Mouse (Mus musculus) natural killer cell, adult 2 months (primary cell): Measurements from ENCODE around the gene Faf1.

Experiments used
- DNase-seq, 2 experiments: peaks; one replicate each; pipeline ENCODE4 v3.0.0; 2022; ENCODE audit warnings: low spot score in 2 of 2

The Faf1 gene

GRCm38 (mm10) chr4:109676218-109677215 lies at the start of gene Faf1:
Gene Faf1, plus strand, starts transcription at chr4:109676588.
- peak; percentile 94 to 97 for DNase-seq

DNA sequence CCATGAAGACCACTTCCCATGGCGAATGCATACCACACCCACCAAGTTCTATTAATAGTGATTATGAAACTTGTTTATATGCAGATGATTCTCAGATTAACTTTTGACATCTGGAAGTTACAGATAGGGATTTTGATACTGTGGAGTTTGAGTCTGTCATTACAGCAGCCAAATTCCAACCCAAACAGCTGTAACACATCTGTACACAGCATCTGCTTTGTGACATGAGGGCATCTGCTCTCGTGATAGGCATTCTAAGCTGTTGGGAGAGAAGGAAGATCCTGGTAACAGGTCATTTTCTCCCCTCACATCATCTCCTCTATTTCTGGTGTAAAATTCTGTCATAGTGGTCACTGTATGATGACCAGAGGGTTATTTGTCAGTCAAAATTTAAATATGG lies 46.2 kb upstream of the Faf1 start:
- no peak for DNase-seq

GRCm38 (mm10) chr4:109631029-109631428 lies 45.4 kb upstream of the Faf1 start:
- DNase-seq: no peak

- DNase-seq: peak in 1 of 2 experiments; percentile 7
Observed at GRCm38 (mm10) chr4:109634971-109635370, 41.4 kb upstream of the Faf1 start.

DNA sequence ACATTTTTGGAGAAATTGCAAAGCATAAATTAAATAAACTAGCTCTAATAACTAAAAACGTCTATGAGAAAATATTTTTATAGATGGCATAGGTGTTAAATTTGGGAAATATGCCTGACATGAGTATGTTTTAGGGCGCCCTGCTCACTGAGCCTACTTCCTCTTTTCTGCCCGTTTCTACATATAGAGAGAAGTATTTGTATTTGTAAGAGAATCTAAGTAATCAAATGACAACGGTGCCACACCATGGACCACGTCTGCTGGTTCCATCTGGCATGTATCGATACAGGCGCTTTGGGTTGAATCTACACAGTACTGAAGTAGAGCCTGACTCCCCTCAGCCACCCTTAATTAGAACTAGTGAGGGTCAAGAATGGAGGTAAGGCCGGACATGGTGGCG lies 37.0 kb upstream of the Faf1 start:
- DNase-seq: no peak

DNA sequence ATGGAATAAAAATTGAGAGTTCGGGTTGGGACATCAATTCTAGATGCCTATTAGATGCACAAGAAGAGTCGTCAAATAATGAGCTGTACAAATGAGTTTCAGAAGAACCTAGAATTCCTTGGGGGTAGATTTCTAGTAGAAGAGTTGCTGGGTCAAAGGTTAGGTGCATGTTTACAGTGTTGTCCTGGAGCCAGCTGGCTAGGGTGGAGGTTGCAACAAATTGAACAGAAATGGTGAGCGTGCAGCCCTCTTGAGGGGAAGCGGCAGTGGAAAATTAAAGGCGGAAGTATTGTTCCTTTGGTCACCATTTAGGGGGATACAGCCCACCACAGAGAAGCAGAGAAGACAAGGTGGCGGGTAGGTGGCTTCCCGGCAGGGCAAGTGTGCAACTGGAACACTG lies 36.2 kb upstream of the Faf1 start:
- DNase-seq: no peak

- DNase-seq: no peak
Observed at GRCm38 (mm10) chr4:109641451-109641850, 34.9 kb upstream of the Faf1 start.

- DNase-seq: no peak
Observed at GRCm38 (mm10) chr4:109647281-109647680, 29.1 kb upstream of the Faf1 start.

DNA sequence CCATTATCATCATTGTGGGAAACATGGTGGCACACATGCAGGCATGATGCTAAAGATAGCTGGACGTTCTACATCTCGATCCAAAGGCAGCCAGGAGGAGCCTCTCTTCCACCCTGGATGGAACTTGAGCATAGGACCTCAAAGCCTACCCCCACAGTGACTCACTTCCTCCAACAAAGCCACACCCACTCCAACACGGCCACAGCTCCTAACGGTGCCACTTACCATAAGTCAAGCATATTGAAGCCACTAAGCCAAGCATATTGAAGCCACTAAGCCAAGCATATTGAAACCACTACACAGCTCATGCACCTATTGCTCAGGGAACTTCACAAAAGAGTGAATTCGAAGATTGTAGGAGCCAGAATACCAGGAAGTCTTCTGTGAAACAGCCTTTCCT lies 27.1 kb upstream of the Faf1 start:
- DNase-seq: no peak

DNA sequence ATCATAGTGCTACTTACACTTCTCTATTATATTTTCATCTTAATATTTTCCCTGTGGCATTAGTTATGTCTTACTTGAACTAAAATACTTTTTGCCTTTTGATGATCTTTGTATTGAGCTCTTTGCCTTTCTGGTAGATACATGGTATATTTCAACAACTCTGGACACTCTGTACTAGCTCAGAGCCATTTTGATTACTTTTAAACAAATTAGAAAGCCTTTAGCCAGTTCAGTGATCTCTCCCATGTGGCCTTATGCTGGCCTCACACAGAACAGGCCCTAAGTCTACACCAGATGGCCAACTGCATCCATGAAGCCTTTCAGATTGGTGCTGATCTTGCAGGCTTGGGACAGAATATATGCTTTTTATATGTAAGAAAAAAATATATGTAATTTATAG lies 23.1 kb upstream of the Faf1 start:
- DNase-seq: no peak

- no peak for DNase-seq
Observed at GRCm38 (mm10) chr4:109654701-109655100, 21.7 kb upstream of the Faf1 start.

- DNase-seq: no peak
Observed at GRCm38 (mm10) chr4:109655738-109656137, 20.6 kb upstream of the Faf1 start.

DNA sequence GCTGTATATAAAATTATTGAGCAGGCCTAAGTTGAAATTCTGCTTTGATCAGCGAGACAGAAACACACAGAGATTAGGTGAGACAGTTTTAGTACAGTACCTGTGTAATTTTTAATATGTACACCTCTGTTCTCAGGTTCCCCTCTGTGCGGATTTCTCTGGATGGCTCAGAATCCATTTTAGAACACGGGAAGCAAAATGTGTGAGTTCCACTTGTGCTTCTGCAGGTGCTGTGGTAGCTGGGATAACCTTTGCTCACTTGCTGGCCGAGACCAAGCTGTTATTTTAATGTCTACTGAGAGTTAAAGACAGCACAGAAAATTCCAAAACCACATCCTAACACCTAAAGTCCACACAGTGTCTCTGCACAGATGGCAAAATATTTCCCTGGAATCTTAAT lies 20.1 kb upstream of the Faf1 start:
- DNase-seq: no peak

DNA sequence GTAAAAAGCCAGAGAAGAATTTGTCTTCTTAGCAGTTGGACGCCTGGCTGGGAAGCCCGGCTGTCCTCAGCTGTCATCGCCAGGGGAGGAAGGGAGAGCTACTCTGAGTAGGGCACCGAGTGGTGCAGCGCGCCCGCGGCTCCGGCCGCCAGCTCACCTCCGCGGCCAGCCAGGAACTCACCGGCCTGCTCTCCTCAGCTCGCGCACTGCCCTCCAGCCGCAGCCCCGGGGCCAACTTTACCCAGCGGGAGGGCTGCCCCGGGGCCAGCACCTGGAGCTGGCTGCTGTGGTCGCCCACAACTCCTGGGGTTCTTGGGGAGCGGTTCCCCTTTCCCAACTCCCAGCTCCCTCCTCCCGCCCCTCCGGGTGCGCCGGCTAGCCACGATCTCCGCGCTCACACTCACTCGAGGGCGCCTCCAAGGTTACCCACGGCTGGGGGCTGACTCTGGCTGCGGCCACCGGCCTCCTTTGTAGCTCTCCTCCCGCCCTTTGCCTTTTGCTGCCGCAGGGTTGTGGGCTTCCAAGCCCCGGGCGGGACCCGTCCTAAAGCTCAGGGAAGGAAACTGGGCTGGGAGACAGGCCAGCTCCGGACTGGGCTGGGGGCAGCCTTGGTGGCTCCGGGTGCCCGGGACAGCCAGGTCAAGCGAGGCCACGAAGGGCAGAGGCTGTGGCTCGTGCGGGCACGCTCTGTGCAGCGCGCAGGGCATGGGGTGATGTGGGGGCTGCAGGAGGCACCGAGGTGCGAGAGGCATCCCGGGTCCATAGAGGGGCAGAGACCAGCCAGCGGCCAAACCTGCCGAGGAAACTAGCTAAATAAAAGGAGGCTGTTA lies 19.2 kb upstream of the Faf1 start:
- peak in 1 of 2 experiments; percentile 32 for DNase-seq

DNA sequence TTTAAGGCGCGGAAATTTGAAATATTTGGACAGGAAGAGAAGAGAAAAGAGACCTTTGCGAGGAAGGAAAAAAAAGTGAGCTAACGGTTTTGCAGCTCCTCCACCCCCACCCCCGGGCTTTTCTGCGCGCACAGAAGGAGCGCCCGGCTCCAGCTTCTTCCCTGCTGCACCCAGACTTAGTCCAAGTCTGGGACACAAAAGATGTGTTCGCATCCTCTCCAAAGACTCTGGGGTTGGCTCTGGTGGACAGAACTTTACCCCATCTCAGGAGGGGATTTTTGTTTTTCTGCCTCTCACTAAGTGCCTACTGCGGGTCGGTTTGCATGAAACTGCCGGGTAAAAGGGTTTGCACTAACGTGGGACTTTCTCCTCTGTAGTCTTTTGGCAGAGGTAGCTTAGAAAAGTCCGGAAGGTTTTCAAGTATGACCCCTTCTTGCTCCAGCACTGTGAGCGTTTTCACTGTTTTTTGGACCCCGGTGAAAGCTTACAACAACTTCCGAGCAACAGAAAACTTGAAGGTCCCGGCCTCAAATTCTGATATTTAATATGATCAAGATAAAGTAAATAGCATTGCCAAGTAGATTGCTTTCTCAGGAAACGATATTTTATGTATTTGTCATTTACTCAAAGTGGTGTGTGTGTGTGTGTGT lies 18.4 kb upstream of the Faf1 start:
- peak in 1 of 2 experiments; percentile 2 for DNase-seq

DNA sequence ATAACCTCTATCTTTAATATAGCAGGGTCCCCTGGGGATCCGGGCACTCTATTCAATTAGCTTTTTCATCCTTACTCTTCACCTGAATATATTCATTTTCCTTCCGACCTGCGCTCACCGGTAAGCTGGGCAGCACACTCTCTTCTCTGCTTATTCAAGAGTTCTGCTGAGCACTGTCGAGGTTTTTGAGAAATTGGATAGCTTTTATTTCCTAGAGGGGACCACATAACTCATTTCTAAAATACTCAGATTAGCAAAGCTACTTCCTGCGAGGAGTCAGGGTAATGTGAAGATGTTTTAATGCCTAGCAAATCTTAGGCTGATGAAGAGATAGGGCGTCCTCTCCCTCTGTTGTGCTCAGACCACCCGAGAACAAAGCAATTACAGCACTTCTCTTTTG lies 17.6 kb upstream of the Faf1 start:
- no peak for DNase-seq

DNA sequence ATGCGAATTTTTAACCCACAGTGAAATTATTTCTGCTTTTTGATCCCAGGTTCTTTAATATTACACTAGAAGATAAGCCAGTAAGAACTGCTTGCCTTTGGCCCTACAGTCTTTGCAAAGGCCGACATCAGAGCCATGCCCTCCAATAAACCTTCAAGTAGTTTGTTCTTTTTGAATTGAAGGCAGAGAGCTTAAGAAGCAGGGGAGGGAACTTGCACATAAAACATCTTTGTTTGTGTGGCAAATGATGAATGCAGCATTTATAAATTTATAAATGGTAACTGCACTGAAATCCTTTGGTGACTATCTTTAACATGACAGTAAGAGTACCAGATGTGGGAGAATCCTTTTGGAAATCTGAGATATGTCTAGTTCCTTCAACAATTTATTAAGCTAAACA lies 16.8 kb upstream of the Faf1 start:
- DNase-seq: no peak

DNA sequence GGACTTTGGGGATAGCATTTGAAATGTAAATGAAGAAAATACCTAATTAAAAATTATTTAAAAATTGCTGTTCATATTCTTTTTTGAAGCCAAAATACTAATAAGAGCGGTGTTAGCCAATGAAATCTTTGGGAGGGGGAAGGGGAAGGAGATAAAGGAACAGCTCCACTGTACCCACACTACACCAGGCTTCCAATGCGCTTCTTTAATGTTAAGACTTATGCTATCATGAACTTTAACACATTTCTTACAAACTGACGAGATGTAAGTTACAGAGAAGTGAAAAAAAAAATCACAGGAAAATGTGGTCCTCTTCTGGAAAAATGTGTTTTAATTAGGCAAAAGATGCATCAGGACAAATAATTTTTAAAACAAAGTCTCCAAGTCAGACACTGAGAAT lies 15.8 kb upstream of the Faf1 start:
- no peak for DNase-seq

DNA sequence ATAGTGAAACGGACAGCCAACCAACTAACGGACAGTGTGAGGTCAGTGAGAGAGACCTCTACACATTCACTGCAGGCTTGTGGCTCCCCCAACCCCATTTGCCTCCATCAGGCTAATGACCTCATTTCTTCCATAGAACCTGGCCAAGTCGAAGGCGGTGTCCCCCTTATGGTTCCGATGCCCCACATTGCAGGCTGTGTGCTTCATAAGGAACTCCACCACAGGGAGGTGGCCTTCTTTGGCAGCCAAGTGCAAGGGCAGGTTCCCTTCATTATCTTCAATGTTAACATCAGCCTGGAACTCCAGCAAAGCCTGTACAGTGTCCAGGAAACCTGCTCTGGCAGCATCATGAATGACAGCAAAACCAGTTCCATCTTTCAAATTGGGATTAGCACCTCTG lies 15.2 kb upstream of the Faf1 start:
- DNase-seq: no peak

GRCm38 (mm10) chr4:109662271-109662670 lies 14.1 kb upstream of the Faf1 start:
- no peak for DNase-seq

- DNase-seq: no peak
Observed at GRCm38 (mm10) chr4:109664091-109664490, 12.3 kb upstream of the Faf1 start.
